Mouse (Mus musculus): Measurements from ENCODE around the gene Eri3.

The Eri3 gene

GRCm38 (mm10) chr4:117624660-117625059 lies 74.5 kb downstream of the Eri3 start:
- Histone ChIP-seq H3K36me3 (ENCODE audit: control insufficient read depth, insufficient read depth, low read length, poor library complexity, severe bottlenecking) (peaks cover 3% of the 10 kb centered on the region; the same call in 1 of the 2 replicates), H3K27me3 (ENCODE audit: control insufficient read depth, insufficient read depth, low read length, poor library complexity, severe bottlenecking) (no peaks in the 10 kb centered on the region)
- DNase-seq (ENCODE audit: low read depth, low spot score) = no peak

- DNase-seq (ENCODE audit: low read depth, low spot score) = no peak
- H3K27me3 ChIP-seq (ENCODE audit: control insufficient read depth, insufficient read depth, low read length, poor library complexity, severe bottlenecking) = no peaks in the 10 kb centered on the region
- no peaks in the 10 kb centered on the region; the same call in none of the 2 replicates for H3K36me3 ChIP-seq (ENCODE audit: control insufficient read depth, insufficient read depth, low read length, poor library complexity, severe bottlenecking)
Observed at GRCm38 (mm10) chr4:117628464-117628863, 78.3 kb downstream of the Eri3 start.

- Histone ChIP-seq H3K36me3 (ENCODE audit: control insufficient read depth, insufficient read depth, low read length, poor library complexity, severe bottlenecking) (no peaks in the 10 kb centered on the region; the same call in 1 of the 2 replicates), H3K27me3 (ENCODE audit: control insufficient read depth, insufficient read depth, low read length, poor library complexity, severe bottlenecking) (no peaks in the 10 kb centered on the region)
- no peak for DNase-seq (ENCODE audit: low read depth, low spot score)
Observed at GRCm38 (mm10) chr4:117630053-117630670, 80.0 kb downstream of the Eri3 start.

GRCm38 (mm10) chr4:117633527-117633926 lies 83.4 kb downstream of the Eri3 start:
- no peaks in the 10 kb centered on the region for H3K27me3 ChIP-seq (ENCODE audit: control insufficient read depth, insufficient read depth, low read length, poor library complexity, severe bottlenecking)
- H3K36me3 ChIP-seq (ENCODE audit: control insufficient read depth, insufficient read depth, low read length, poor library complexity, severe bottlenecking) = no peaks in the 10 kb centered on the region; the same call in 1 of the 2 replicates
- DNase-seq (ENCODE audit: low read depth, low spot score) = no peak

- DNase-seq (ENCODE audit: low read depth, low spot score) = no peak
- Histone ChIP-seq H3K36me3 (ENCODE audit: control insufficient read depth, insufficient read depth, low read length, poor library complexity, severe bottlenecking) (no peaks in the 10 kb centered on the region; the same call in 1 of the 2 replicates), H3K27me3 (ENCODE audit: control insufficient read depth, insufficient read depth, low read length, poor library complexity, severe bottlenecking) (no peaks in the 10 kb centered on the region)
Observed at GRCm38 (mm10) chr4:117634642-117635041, 84.5 kb downstream of the Eri3 start.

GRCm38 (mm10) chr4:117636152-117636551 lies 86.0 kb downstream of the Eri3 start:
- Histone ChIP-seq H3K27me3 (ENCODE audit: control insufficient read depth, insufficient read depth, low read length, poor library complexity, severe bottlenecking) (no peaks in the 10 kb centered on the region), H3K36me3 (ENCODE audit: control insufficient read depth, insufficient read depth, low read length, poor library complexity, severe bottlenecking) (no peaks in the 10 kb centered on the region; the same call in 1 of the 2 replicates)
- no peak for DNase-seq (ENCODE audit: low read depth, low spot score)

GRCm38 (mm10) chr4:117636891-117637613 lies 86.9 kb downstream of the Eri3 start:
- Histone ChIP-seq H3K27me3 (ENCODE audit: control insufficient read depth, insufficient read depth, low read length, poor library complexity, severe bottlenecking) (no peaks in the 10 kb centered on the region), H3K36me3 (ENCODE audit: control insufficient read depth, insufficient read depth, low read length, poor library complexity, severe bottlenecking) (no peaks in the 10 kb centered on the region)
- no peak for DNase-seq (ENCODE audit: low read depth, low spot score)

GRCm38 (mm10) chr4:117640925-117641703 lies 90.9 kb downstream of the Eri3 start:
- Histone ChIP-seq H3K27me3 (ENCODE audit: control insufficient read depth, insufficient read depth, low read length, poor library complexity, severe bottlenecking) (no peaks in the 10 kb centered on the region), H3K36me3 (ENCODE audit: control insufficient read depth, insufficient read depth, low read length, poor library complexity, severe bottlenecking) (no peaks in the 10 kb centered on the region)
- no peak for DNase-seq (ENCODE audit: low read depth, low spot score)

GRCm38 (mm10) chr4:117641804-117642203 lies 91.6 kb downstream of the Eri3 start:
- no peak for DNase-seq (ENCODE audit: low read depth, low spot score)
- Histone ChIP-seq H3K36me3 (ENCODE audit: control insufficient read depth, insufficient read depth, low read length, poor library complexity, severe bottlenecking) (no peaks in the 10 kb centered on the region), H3K27me3 (ENCODE audit: control insufficient read depth, insufficient read depth, low read length, poor library complexity, severe bottlenecking) (no peaks in the 10 kb centered on the region)

- no peaks in the 10 kb centered on the region for H3K27me3 ChIP-seq (ENCODE audit: control insufficient read depth, insufficient read depth, low read length, poor library complexity, severe bottlenecking)
- no peak for DNase-seq (ENCODE audit: low read depth, low spot score)
- no peaks in the 10 kb centered on the region; the same call in 1 of the 2 replicates for H3K36me3 ChIP-seq (ENCODE audit: control insufficient read depth, insufficient read depth, low read length, poor library complexity, severe bottlenecking)
Observed at GRCm38 (mm10) chr4:117645031-117645435, 94.9 kb downstream of the Eri3 start.

GRCm38 (mm10) chr4:117645859-117646258 lies 95.7 kb downstream of the Eri3 start:
- H3K27me3 ChIP-seq (ENCODE audit: control insufficient read depth, insufficient read depth, low read length, poor library complexity, severe bottlenecking) = no peaks in the 10 kb centered on the region
- H3K36me3 ChIP-seq (ENCODE audit: control insufficient read depth, insufficient read depth, low read length, poor library complexity, severe bottlenecking) = no peaks in the 10 kb centered on the region; the same call in 1 of the 2 replicates
- no peak for DNase-seq (ENCODE audit: low read depth, low spot score)

- Histone ChIP-seq H3K36me3 (ENCODE audit: control insufficient read depth, insufficient read depth, low read length, poor library complexity, severe bottlenecking) (no peaks in the 10 kb centered on the region; the same call in 1 of the 2 replicates), H3K27me3 (ENCODE audit: control insufficient read depth, insufficient read depth, low read length, poor library complexity, severe bottlenecking) (no peaks in the 10 kb centered on the region)
- no peak for DNase-seq (ENCODE audit: low read depth, low spot score)
Observed at GRCm38 (mm10) chr4:117646496-117646895, 96.3 kb downstream of the Eri3 start.

GRCm38 (mm10) chr4:117646926-117647755 lies 97.0 kb downstream of the Eri3 start:
- no peak for DNase-seq (ENCODE audit: low read depth, low spot score)
- Histone ChIP-seq H3K36me3 (ENCODE audit: control insufficient read depth, insufficient read depth, low read length, poor library complexity, severe bottlenecking) (no peaks in the 10 kb centered on the region; the same call in 1 of the 2 replicates), H3K27me3 (ENCODE audit: control insufficient read depth, insufficient read depth, low read length, poor library complexity, severe bottlenecking) (no peaks in the 10 kb centered on the region)

GRCm38 (mm10) chr4:117651626-117652101 lies 101.5 kb downstream of the Eri3 start:
- DNase-seq (ENCODE audit: low read depth, low spot score) = no peak
- Histone ChIP-seq H3K36me3 (ENCODE audit: control insufficient read depth, insufficient read depth, low read length, poor library complexity, severe bottlenecking) (no peaks in the 10 kb centered on the region; the same call in 1 of the 2 replicates), H3K27me3 (ENCODE audit: control insufficient read depth, insufficient read depth, low read length, poor library complexity, severe bottlenecking) (no peaks in the 10 kb centered on the region)

All from splenic B cell, adult 2 months (primary cell).